Mouse (Mus musculus) neural tube, embryonic 14.5 days (tissue): ENCODE measurements at regions not wholly inside any gene's neighbourhood (a gene's known extent, or its start where the extent isn't known, plus 50 kb on each side); places are given as distances from the start of the nearest gene placed in this dataset.

Experiments
- ATAC-seq: fragments of 200-750 bp; cut with Nextera tagmentation; 2 replicates; pipeline ENCODE4 v1.8.0; 2017; ENCODE audit warnings: low read depth, mild to moderate bottlenecking, moderate TSS enrichment, moderate library complexity
- H3K27ac ChIP-seq: fragments of 300-500 bp; sonication (generic); 2 replicates; pipeline ENCODE4 v1.5.1; 2014; ENCODE audit warnings: low read depth, mild to moderate bottlenecking, control low read depth, low read length, moderate library complexity, mixed read lengths
- H3K27me3 ChIP-seq: fragments of 300-500 bp; sonication (generic); 2 replicates; pipeline ENCODE4 v1.6.1; 2014; ENCODE audit warnings: low read length; ENCODE audit not compliant: control insufficient read depth, insufficient read depth
- H3K36me3 ChIP-seq: fragments of 300-500 bp; sonication (generic); 2 replicates; pipeline ENCODE4 v1.6.1; 2014; ENCODE audit warnings: low read length, mixed read lengths; ENCODE audit not compliant: control insufficient read depth, insufficient read depth
- H3K4me1 ChIP-seq: fragments of 300-500 bp; sonication (generic); 2 replicates; pipeline ENCODE4 v1.6.1; 2014; ENCODE audit warnings: low read length; ENCODE audit not compliant: control insufficient read depth, insufficient read depth
- H3K4me2 ChIP-seq: fragments of 300-500 bp; sonication (generic); 2 replicates; pipeline ENCODE4 v1.6.1; 2014; ENCODE audit warnings: mild to moderate bottlenecking, low read depth, low read length, control low read depth
- H3K4me3 ChIP-seq: fragments of 300-500 bp; sonication (generic); 2 replicates; pipeline ENCODE4 v1.5.1; 2014; ENCODE audit warnings: low read depth, low read length, control low read depth, mixed read lengths
- H3K9ac ChIP-seq: fragments of 300-500 bp; sonication (generic); replicated peaks from 2 replicates; pipeline ENCODE4 v1.6.1; 2014; ENCODE audit warnings: low read depth, mild to moderate bottlenecking, control low read depth, low read length, mixed read lengths
- H3K9me3 ChIP-seq: fragments of 300-500 bp; sonication (generic); 2 replicates; pipeline ENCODE4 v1.6.1; 2016; ENCODE audit warnings: low read length; ENCODE audit not compliant: control insufficient read depth
- WGBS: fragments of 180-500 bp; shearing (Covaris S2); extraction: QIAGEN DNeasy Blood & Tissue Kit; methylation state at CpG from one replicate; pipeline ENCODE4 v1.1.7; 2014; 5-methylcytosine and 5-hydroxymethylcytosine counted together

GRCm38 (mm10) chr5:4623625-4624024 is 134.2 kb downstream of the Fzd1 start:
- H3K4me3 ChIP-seq: no peak overlapping the region
- no peak for ATAC-seq

GRCm38 (mm10) chr5:4620513-4621210 is 137.2 kb downstream of the Fzd1 start:
- no peaks in the 10 kb centered on the region for H3K27me3 ChIP-seq
- no peaks in the 10 kb centered on the region for H3K9me3 ChIP-seq
- no peak for ATAC-seq
- H3K4me1 ChIP-seq: no peaks in the 10 kb centered on the region
- H3K4me3 ChIP-seq: no peak overlapping the region
- H3K9ac ChIP-seq: no peak overlapping the region
- H3K36me3 ChIP-seq: no peaks in the 10 kb centered on the region
- no peak overlapping the region for H3K27ac ChIP-seq
- H3K4me2 ChIP-seq: no peak overlapping the region
- WGBS: 77% methylated on average over 4 of the region's 4 CpGs

More at GRCm38 (mm10) chr5:4623625-4624024, 134.2 kb downstream of the Fzd1 start:
- Histone ChIP-seq H3K9ac (no peak overlapping the region), H3K27me3 (no peaks in the 10 kb centered on the region), H3K27ac (no peak overlapping the region), H3K4me1 (no peaks in the 10 kb centered on the region), H3K9me3 (no peaks in the 10 kb centered on the region), H3K36me3 (no peaks in the 10 kb centered on the region), H3K4me2 (no peak overlapping the region)
- WGBS: 52% methylated on average over 4 of the region's 4 CpGs

GRCm38 (mm10) chr5:4615233-4615632 is 142.6 kb downstream of the Fzd1 start:
- ATAC-seq: no peak
- Histone ChIP-seq H3K27ac (no peak overlapping the region), H3K9me3 (no peaks in the 10 kb centered on the region), H3K9ac (no peak overlapping the region), H3K36me3 (no peaks in the 10 kb centered on the region), H3K4me2 (no peak overlapping the region), H3K4me3 (no peak overlapping the region), H3K27me3 (no peaks in the 10 kb centered on the region), H3K4me1 (no peaks in the 10 kb centered on the region)
- 88% methylated on average over 2 of the region's 2 CpGs for WGBS

GRCm38 (mm10) chr5:4597471-4597870 is 160.4 kb downstream of the Fzd1 start:
- no peak overlapping the region for H3K9ac ChIP-seq
- 88% methylated on average over 3 of the region's 3 CpGs for WGBS
- H3K27me3 ChIP-seq: no peaks in the 10 kb centered on the region
- no peak for ATAC-seq
- H3K36me3 ChIP-seq: no peaks in the 10 kb centered on the region
- no peaks in the 10 kb centered on the region for H3K4me1 ChIP-seq
- H3K27ac ChIP-seq: no peak overlapping the region
- H3K4me2 ChIP-seq: no peak overlapping the region
- H3K9me3 ChIP-seq: no peaks in the 10 kb centered on the region
- H3K4me3 ChIP-seq: no peak overlapping the region

GRCm38 (mm10) chr5:4595010-4595409 is 162.8 kb downstream of the Fzd1 start:
- H3K4me1 ChIP-seq: no peaks in the 10 kb centered on the region
- no peaks in the 10 kb centered on the region for H3K36me3 ChIP-seq
- H3K9me3 ChIP-seq: no peaks in the 10 kb centered on the region
- no peaks in the 10 kb centered on the region for H3K27me3 ChIP-seq
- ATAC-seq: no peak
- H3K9ac ChIP-seq: no peak overlapping the region
- H3K4me2 ChIP-seq: no peak overlapping the region
- H3K4me3 ChIP-seq: no peak overlapping the region
- WGBS: 86% methylated on average over 2 of the region's 2 CpGs
- no peak overlapping the region for H3K27ac ChIP-seq

GRCm38 (mm10) chr5:4594562-4594961 is 163.3 kb downstream of the Fzd1 start:
- Histone ChIP-seq H3K9ac (no peak overlapping the region), H3K36me3 (no peaks in the 10 kb centered on the region), H3K4me2 (no peak overlapping the region), H3K27ac (no peak overlapping the region), H3K4me1 (no peaks in the 10 kb centered on the region), H3K4me3 (no peak overlapping the region), H3K9me3 (no peaks in the 10 kb centered on the region), H3K27me3 (no peaks in the 10 kb centered on the region)
- no peak for ATAC-seq
- WGBS: 81% methylated on average over 2 of the region's 2 CpGs

GRCm38 (mm10) chr5:4593638-4594381 is 164.0 kb downstream of the Fzd1 start:
- ATAC-seq: no peak
- Histone ChIP-seq H3K4me1 (no peaks in the 10 kb centered on the region), H3K27me3 (no peaks in the 10 kb centered on the region), H3K4me3 (no peak overlapping the region), H3K9me3 (no peaks in the 10 kb centered on the region), H3K4me2 (no peak overlapping the region), H3K9ac (no peak overlapping the region), H3K27ac (no peak overlapping the region), H3K36me3 (no peaks in the 10 kb centered on the region)
- 76% methylated on average over 5 of the region's 5 CpGs for WGBS

- H3K9me3 ChIP-seq: no peaks in the 10 kb centered on the region
- H3K4me1 ChIP-seq: no peaks in the 10 kb centered on the region
- H3K4me2 ChIP-seq: no peak overlapping the region
- H3K36me3 ChIP-seq: no peaks in the 10 kb centered on the region
- WGBS: 93% methylated on average over 1 of the region's 1 CpGs
- no peak overlapping the region for H3K27ac ChIP-seq
- no peaks in the 10 kb centered on the region for H3K27me3 ChIP-seq
- H3K4me3 ChIP-seq: no peak overlapping the region
- H3K9ac ChIP-seq: no peak overlapping the region
- no peak for ATAC-seq
Observed at GRCm38 (mm10) chr5:4591721-4592120, 166.1 kb downstream of the Fzd1 start.

- WGBS: 97% methylated on average over 1 of the region's 1 CpGs
Observed at GRCm38 (mm10) chr5:4582702-4583475, 174.9 kb downstream of the Fzd1 start.

More at GRCm38 (mm10) chr5:4582702-4583475, 174.9 kb downstream of the Fzd1 start:
- Histone ChIP-seq H3K27me3 (no peaks in the 10 kb centered on the region), H3K9me3 (no peaks in the 10 kb centered on the region), H3K4me1 (no peaks in the 10 kb centered on the region), H3K4me2 (no peak overlapping the region), H3K27ac (no peak overlapping the region), H3K36me3 (no peaks in the 10 kb centered on the region), H3K9ac (no peak overlapping the region), H3K4me3 (no peak overlapping the region)
- no peak for ATAC-seq
